Mouse (Mus musculus) hindbrain, embryonic 15.5 days (tissue): Measurements from ENCODE around the gene Tmco4. TPM values are rescaled to one million over a fixed set of nuclear protein-coding genes. Genes with fewer than 3 reads are reported as not detected.

Experiments
- ATAC-seq: fragments of 200-750 bp; cut with Nextera tagmentation; 2 replicates; pipeline ENCODE4 v1.8.0; 2017; ENCODE audit warnings: low read depth, moderate number of reproducible peaks, moderate TSS enrichment; ENCODE audit not compliant: low FRiP score
- H3K27ac ChIP-seq: fragments of 300-500 bp; sonication (generic); replicated peaks from 2 replicates; pipeline ENCODE4 v1.5.1; 2015; ENCODE audit warnings: mild to moderate bottlenecking, inconsistent platforms
- H3K27me3 ChIP-seq: fragments of 300-500 bp; sonication (generic); 2 replicates; pipeline ENCODE4 v1.6.1; 2015; ENCODE audit warnings: control low read depth, inconsistent platforms
- H3K36me3 ChIP-seq: fragments of 300-500 bp; sonication (generic); 2 replicates; pipeline ENCODE4 v1.6.1; 2015; ENCODE audit warnings: control low read depth, inconsistent platforms
- H3K4me1 ChIP-seq: fragments of 300-500 bp; sonication (generic); replicated peaks from 2 replicates; pipeline ENCODE4 v1.6.1; 2015; ENCODE audit warnings: control low read depth, inconsistent platforms
- H3K4me2 ChIP-seq: fragments of 300-500 bp; sonication (generic); 2 replicates; pipeline ENCODE4 v1.6.1; 2015; ENCODE audit warnings: moderate library complexity, mild to moderate bottlenecking, inconsistent platforms
- H3K4me3 ChIP-seq: fragments of 300-500 bp; sonication (generic); 2 replicates; pipeline ENCODE4 v1.5.1; 2015; ENCODE audit warnings: mild to moderate bottlenecking, inconsistent platforms
- H3K9ac ChIP-seq: fragments of 300-500 bp; sonication (generic); 2 replicates; pipeline ENCODE4 v1.6.1; 2015; ENCODE audit warnings: inconsistent platforms
- H3K9me3 ChIP-seq: fragments of 300-500 bp; sonication (generic); 2 replicates; pipeline ENCODE4 v1.6.1; 2016; ENCODE audit warnings: control low read depth, inconsistent platforms
- WGBS: fragments of 180-500 bp; shearing (Covaris S2); methylation state at CpG from one replicate; pipeline ENCODE4 v1.1.7; 2015; 5-methylcytosine and 5-hydroxymethylcytosine counted together
- polyA plus RNA-seq: library from polyadenylated mRNA; unstranded; fragments of >200 nt; fragmentation: Nextera tagmentation; extraction: Ambion mirVana; gene quantifications from 2 replicates; pipeline ENCODE4 v1.2.1, GENCODE M21; 2015

The Tmco4 gene
- polyA plus RNA-seq, 1 experiment from 2014 or later: 1.0 TPM

- no peak for ATAC-seq
- Histone ChIP-seq H3K27me3 (0 out of 2 replicates have a peak, but pooled peaks cover 8% of the 10 kb centered on the region), H3K9me3 (no peaks in the 10 kb centered on the region), H3K27ac (no peak overlapping the region), H3K9ac (no peak overlapping the region), H3K4me1 (peaks cover 18% of the 10 kb centered on the region), H3K4me3 (no peak overlapping the region), H3K36me3 (no peaks in the 10 kb centered on the region), H3K4me2 (no peak overlapping the region)
- WGBS: 86% methylated on average over 6 of the region's 6 CpGs
Observed at GRCm38 (mm10) chr4:138976046-138976445, 3.4 kb downstream of the Tmco4 start.

DNA sequence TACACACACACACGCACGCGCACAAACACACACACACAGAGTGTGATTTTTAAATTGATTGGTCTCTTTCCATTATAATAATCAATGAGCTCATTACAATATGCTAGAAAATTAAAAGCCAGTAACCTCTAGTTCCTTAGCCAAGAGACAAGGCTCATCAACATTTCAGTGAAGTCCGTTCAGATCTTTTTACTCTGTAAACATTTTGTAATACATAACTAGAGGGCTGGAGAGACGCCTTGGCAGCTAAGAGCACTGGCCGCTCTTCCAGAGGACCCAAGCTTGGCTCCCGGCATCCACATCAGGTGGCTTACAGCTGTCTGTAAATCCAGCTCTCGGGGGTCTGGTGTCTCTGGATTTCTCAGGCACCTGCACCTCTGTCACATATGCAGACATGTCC lies 7.3 kb downstream of the Tmco4 start:
- H3K4me2 ChIP-seq: no peak overlapping the region
- no peaks in the 10 kb centered on the region for H3K9me3 ChIP-seq
- WGBS: 91% methylated on average over 8 of the region's 8 CpGs
- H3K27ac ChIP-seq: no peak overlapping the region
- no peak overlapping the region for H3K4me3 ChIP-seq
- no peak overlapping the region for H3K9ac ChIP-seq
- H3K36me3 ChIP-seq: no peaks in the 10 kb centered on the region
- H3K27me3 ChIP-seq: no peaks in the 10 kb centered on the region
- no peaks in the 10 kb centered on the region for H3K4me1 ChIP-seq
- ATAC-seq: no peak

- H3K9me3 ChIP-seq: no peaks in the 10 kb centered on the region
- H3K4me3 ChIP-seq: no peak overlapping the region
- no peaks in the 10 kb centered on the region for H3K36me3 ChIP-seq
- H3K4me1 ChIP-seq: no peaks in the 10 kb centered on the region
- H3K4me2 ChIP-seq: no peak overlapping the region
- H3K9ac ChIP-seq: no peak overlapping the region
- no peak overlapping the region for H3K27ac ChIP-seq
- no peaks in the 10 kb centered on the region for H3K27me3 ChIP-seq
- WGBS: 24% methylated on average over 12 of the region's 12 CpGs
- no peak for ATAC-seq
Observed at GRCm38 (mm10) chr4:138980771-138981420, 8.2 kb downstream of the Tmco4 start.

DNA sequence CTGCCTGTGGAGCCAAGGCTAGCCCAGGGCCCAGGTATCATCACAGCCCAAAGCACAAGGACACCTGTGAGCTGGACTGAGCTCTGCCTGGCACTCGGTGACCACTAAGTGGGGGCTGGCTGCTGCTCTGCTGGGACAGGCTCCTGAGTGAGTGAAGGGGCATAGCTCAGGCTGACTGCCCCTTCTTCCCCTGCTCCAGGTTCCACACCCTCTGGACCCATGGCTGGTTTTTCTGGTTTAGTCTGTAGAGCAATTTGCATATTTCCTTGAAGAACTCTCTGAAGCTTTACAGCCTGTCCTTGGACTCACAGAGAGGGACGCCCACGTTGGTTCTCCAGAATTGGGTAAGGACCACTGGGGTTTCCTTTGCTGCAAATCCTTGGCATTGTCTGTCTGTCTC lies 10.7 kb downstream of the Tmco4 start:
- Histone ChIP-seq H3K27ac (no peak overlapping the region), H3K9me3 (no peaks in the 10 kb centered on the region), H3K9ac (no peak overlapping the region), H3K36me3 (no peaks in the 10 kb centered on the region), H3K27me3 (no peaks in the 10 kb centered on the region), H3K4me1 (no peaks in the 10 kb centered on the region), H3K4me2 (no peak overlapping the region), H3K4me3 (no peak overlapping the region)
- ATAC-seq: no peak
- 77% methylated on average over 3 of the region's 3 CpGs for WGBS

DNA sequence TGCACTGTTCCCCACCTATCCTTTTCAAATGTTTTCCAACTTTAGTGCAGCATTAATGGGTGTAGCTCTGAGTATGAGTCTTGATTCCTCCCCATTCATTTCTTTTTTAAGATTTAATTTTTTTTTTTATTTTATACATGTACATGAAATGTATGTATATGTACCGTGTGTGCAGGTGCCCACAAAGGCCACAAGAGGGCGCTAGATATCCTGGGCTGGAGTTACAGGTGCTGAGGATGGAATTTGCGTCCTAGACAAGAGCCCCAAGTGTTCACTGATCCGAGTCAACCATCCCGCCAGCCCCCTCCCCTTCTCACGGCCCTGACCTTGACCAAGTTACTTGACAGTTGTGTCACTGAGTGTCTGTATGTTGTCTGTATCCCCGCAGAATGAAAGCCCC lies 12.1 kb downstream of the Tmco4 start:
- Histone ChIP-seq H3K4me3 (no peak overlapping the region), H3K4me2 (no peak overlapping the region), H3K36me3 (no peaks in the 10 kb centered on the region), H3K27me3 (no peaks in the 10 kb centered on the region), H3K4me1 (no peaks in the 10 kb centered on the region), H3K9me3 (no peaks in the 10 kb centered on the region), H3K9ac (no peak overlapping the region), H3K27ac (no peak overlapping the region)
- WGBS: 75% methylated on average over 7 of the region's 7 CpGs
- no peak for ATAC-seq

- no peak overlapping the region for H3K27ac ChIP-seq
- H3K27me3 ChIP-seq: no peaks in the 10 kb centered on the region
- no peaks in the 10 kb centered on the region for H3K9me3 ChIP-seq
- no peak overlapping the region for H3K4me2 ChIP-seq
- H3K36me3 ChIP-seq: no peaks in the 10 kb centered on the region
- no peak overlapping the region for H3K9ac ChIP-seq
- H3K4me1 ChIP-seq: no peaks in the 10 kb centered on the region
- no peak overlapping the region for H3K4me3 ChIP-seq
- ATAC-seq: no peak
- WGBS: 28% methylated on average over 5 of the region's 5 CpGs
Observed at GRCm38 (mm10) chr4:138986280-138986679, 13.6 kb downstream of the Tmco4 start.

DNA sequence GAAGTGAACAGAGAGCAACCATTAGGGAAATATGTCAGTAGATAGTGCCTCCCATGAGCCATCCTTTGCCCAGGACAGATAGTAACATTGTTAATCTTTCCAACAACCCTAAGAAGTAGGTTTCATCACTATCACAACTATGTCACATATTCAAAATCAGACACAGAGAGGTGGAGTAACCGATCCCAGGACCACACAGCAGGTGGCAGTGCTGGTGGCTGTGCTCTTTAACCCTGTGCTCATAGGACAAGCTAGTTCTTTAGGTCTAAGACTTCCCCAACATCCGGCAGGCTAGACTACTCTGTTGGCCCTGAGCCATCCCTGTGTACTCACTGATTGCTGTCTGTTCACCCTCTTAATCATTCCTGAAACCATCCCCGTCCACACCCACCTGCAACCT lies 21.7 kb downstream of the Tmco4 start:
- Histone ChIP-seq H3K4me1 (no peaks in the 10 kb centered on the region), H3K36me3 (no peaks in the 10 kb centered on the region), H3K9me3 (no peaks in the 10 kb centered on the region), H3K27ac (no peak overlapping the region), H3K9ac (no peak overlapping the region), H3K4me3 (no peak overlapping the region), H3K4me2 (no peak overlapping the region), H3K27me3 (no peaks in the 10 kb centered on the region)
- ATAC-seq: no peak
- WGBS: 69% methylated on average over 3 of the region's 3 CpGs

DNA sequence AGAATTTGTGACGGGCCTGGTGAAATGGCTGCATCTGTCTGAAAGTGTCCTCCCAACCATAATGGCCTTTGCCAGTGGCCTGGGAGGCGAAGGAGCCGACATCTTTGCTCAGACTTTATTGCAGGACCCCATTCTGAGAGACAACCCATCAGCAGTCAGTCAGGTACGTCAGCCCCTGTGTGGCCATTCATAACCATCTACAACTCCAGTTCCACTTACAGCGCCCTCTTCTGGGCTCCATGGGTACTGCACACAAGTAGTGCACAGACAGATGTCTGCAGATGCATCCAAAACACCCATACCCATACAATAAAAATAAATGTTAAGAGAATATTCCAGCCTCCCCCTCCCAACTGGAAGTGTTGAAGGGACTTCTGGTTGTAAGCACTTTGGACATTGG lies 23.7 kb downstream of the Tmco4 start:
- H3K27ac ChIP-seq: no peak overlapping the region
- no peaks in the 10 kb centered on the region for H3K36me3 ChIP-seq
- H3K4me2 ChIP-seq: no peak overlapping the region
- H3K27me3 ChIP-seq: no peaks in the 10 kb centered on the region
- H3K9ac ChIP-seq: no peak overlapping the region
- H3K4me3 ChIP-seq: no peak overlapping the region
- 82% methylated on average over 5 of the region's 5 CpGs for WGBS
- H3K9me3 ChIP-seq: no peaks in the 10 kb centered on the region
- no peaks in the 10 kb centered on the region for H3K4me1 ChIP-seq
- ATAC-seq: no peak

- no peaks in the 10 kb centered on the region for H3K27me3 ChIP-seq
- no peaks in the 10 kb centered on the region for H3K36me3 ChIP-seq
- H3K4me2 ChIP-seq: no peak overlapping the region
- WGBS: 89% methylated on average over 4 of the region's 4 CpGs
- no peak overlapping the region for H3K9ac ChIP-seq
- H3K9me3 ChIP-seq: no peaks in the 10 kb centered on the region
- H3K4me3 ChIP-seq: no peak overlapping the region
- H3K27ac ChIP-seq: no peak overlapping the region
- ATAC-seq: no peak
- no peaks in the 10 kb centered on the region for H3K4me1 ChIP-seq
Observed at GRCm38 (mm10) chr4:138997121-138997520, 24.4 kb downstream of the Tmco4 start.

DNA sequence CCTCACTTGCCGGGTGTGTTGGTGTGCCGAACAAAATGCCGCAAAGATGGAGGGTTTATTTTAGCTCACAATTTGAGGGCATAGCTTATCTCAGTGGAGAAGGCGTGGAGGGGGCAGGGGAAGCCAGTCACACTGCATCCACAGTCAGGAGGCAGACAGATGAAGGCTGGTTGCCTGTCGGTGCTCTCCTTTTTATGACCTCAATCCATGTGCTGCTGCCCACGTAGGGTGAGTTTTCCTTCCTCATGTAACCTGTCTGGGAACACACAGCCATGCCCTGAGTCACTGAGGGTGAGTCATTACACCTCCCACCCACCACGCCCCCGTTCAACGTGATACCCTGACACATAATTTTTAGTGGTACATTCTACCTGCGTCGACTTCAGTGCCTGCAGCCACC lies 25.9 kb downstream of the Tmco4 start:
- H3K4me2 ChIP-seq: no peak overlapping the region
- no peaks in the 10 kb centered on the region for H3K27me3 ChIP-seq
- no peak overlapping the region for H3K9ac ChIP-seq
- H3K9me3 ChIP-seq: no peaks in the 10 kb centered on the region
- no peaks in the 10 kb centered on the region for H3K36me3 ChIP-seq
- H3K4me3 ChIP-seq: no peak overlapping the region
- no peak overlapping the region for H3K27ac ChIP-seq
- WGBS: 92% methylated on average over 11 of the region's 11 CpGs
- H3K4me1 ChIP-seq: no peaks in the 10 kb centered on the region
- ATAC-seq: no peak

- Histone ChIP-seq H3K9me3 (no peaks in the 10 kb centered on the region), H3K4me2 (no peak overlapping the region), H3K9ac (no peak overlapping the region), H3K4me3 (no peak overlapping the region), H3K36me3 (no peaks in the 10 kb centered on the region), H3K27ac (no peak overlapping the region), H3K27me3 (no peaks in the 10 kb centered on the region), H3K4me1 (peaks cover 12% of the 10 kb centered on the region)
- no peak for ATAC-seq
- 73% methylated on average over 2 of the region's 2 CpGs for WGBS
Observed at GRCm38 (mm10) chr4:139001026-139001425, 28.3 kb downstream of the Tmco4 start.

DNA sequence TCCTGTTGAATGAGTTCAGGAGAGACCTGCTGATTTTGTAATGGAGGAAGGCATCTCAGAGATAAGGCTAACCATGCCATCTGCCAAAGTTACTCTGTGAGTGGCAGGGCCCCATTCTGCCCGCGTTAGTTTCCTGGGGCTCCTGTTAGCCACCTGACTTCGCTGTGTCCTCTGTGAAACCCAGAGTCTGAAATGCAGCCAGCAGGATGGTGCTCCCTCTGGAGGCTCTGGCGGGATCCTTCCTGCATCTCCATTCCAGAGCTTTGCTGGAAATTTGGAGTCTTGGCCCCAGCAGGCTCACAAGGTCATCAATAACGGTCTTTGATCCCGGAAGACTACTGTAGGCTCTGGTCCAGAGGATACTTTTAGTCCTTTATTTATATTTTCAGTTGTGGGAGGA lies 28.7 kb downstream of the Tmco4 start:
- Histone ChIP-seq H3K9ac (no peak overlapping the region), H3K9me3 (no peaks in the 10 kb centered on the region), H3K27me3 (no peaks in the 10 kb centered on the region), H3K4me3 (no peak overlapping the region), H3K27ac (no peak overlapping the region), H3K4me1 (peaks cover 12% of the 10 kb centered on the region), H3K4me2 (no peak overlapping the region), H3K36me3 (no peaks in the 10 kb centered on the region)
- no peak for ATAC-seq
- 30% methylated on average over 6 of the region's 6 CpGs for WGBS

GRCm38 (mm10) chr4:139004067-139004466 lies 31.4 kb downstream of the Tmco4 start:
- Histone ChIP-seq H3K4me3 (no peak overlapping the region), H3K4me2 (no peak overlapping the region), H3K9ac (no peak overlapping the region), H3K36me3 (no peaks in the 10 kb centered on the region), H3K27me3 (no peaks in the 10 kb centered on the region), H3K9me3 (no peaks in the 10 kb centered on the region), H3K4me1 (peaks cover 24% of the 10 kb centered on the region), H3K27ac (no peak overlapping the region)
- no peak for ATAC-seq
- WGBS: 73% methylated on average over 8 of the region's 8 CpGs
